Mouse (Mus musculus) limb, embryonic 13.5 days (tissue): ENCODE data around the gene Nfib. TPM values are rescaled to one million over a fixed set of nuclear protein-coding genes. Genes with fewer than 3 reads are reported as not detected.
A peak's percentile ranks its signal among the peaks of the same experiment; 100 is the strongest.

ENCODE experiments used
- ATAC-seq: fragments of 200-750 bp; cut with Nextera tagmentation; 2 replicates; pipeline ENCODE4 v1.8.0; 2017; ENCODE audit warnings: low read depth, moderate number of reproducible peaks, moderate TSS enrichment; ENCODE audit not compliant: low FRiP score
- H3K27ac ChIP-seq: fragments of 300-500 bp; sonication (generic); 2 replicates; pipeline ENCODE4 v1.5.1; 2015; ENCODE audit warnings: inconsistent platforms, mild to moderate bottlenecking, moderate library complexity
- H3K27me3 ChIP-seq: fragments of 300-500 bp; sonication (generic); 2 replicates; pipeline ENCODE4 v1.6.1; 2015; ENCODE audit warnings: mild to moderate bottlenecking, inconsistent platforms
- H3K36me3 ChIP-seq: fragments of 300-500 bp; sonication (generic); 2 replicates; pipeline ENCODE4 v1.6.1; 2015; ENCODE audit warnings: inconsistent platforms, mild to moderate bottlenecking, moderate library complexity
- H3K4me1 ChIP-seq: fragments of 300-500 bp; sonication (generic); 2 replicates; pipeline ENCODE4 v1.6.1; 2015; ENCODE audit warnings: inconsistent platforms
- H3K4me2 ChIP-seq: fragments of 300-500 bp; sonication (generic); replicated peaks from 2 replicates; pipeline ENCODE4 v1.6.1; 2015; ENCODE audit warnings: inconsistent platforms, mild to moderate bottlenecking, moderate library complexity
- H3K4me3 ChIP-seq: fragments of 300-500 bp; sonication (generic); 2 replicates; pipeline ENCODE4 v1.5.1; 2015; ENCODE audit warnings: moderate library complexity, mild to moderate bottlenecking, inconsistent platforms
- H3K9ac ChIP-seq: fragments of 300-500 bp; sonication (generic); 2 replicates; pipeline ENCODE4 v1.6.1; 2015; ENCODE audit warnings: mild to moderate bottlenecking, inconsistent platforms
- H3K9me3 ChIP-seq: fragments of 300-500 bp; sonication (generic); 2 replicates; pipeline ENCODE4 v1.6.1; 2016; ENCODE audit warnings: inconsistent platforms
- WGBS: fragments of 180-500 bp; shearing (Covaris S2); methylation state at CpG from one replicate; pipeline ENCODE4 v1.1.7; 2015; 5-methylcytosine and 5-hydroxymethylcytosine counted together
- polyA plus RNA-seq: library from polyadenylated mRNA; unstranded; fragments of >200 nt; fragmentation: Nextera tagmentation; extraction: Ambion mirVana; gene quantifications from 2 replicates; pipeline ENCODE4 v1.2.1, GENCODE M21; 2015

Gene Nfib
- polyA plus RNA-seq, 1 experiment from 2014 or later = 121 TPM

GRCm38 (mm10) chr4:82506081-82506730, 199.3 kb downstream of the Nfib start:
- WGBS = 0% methylated on average over 39 of the region's 81 CpGs
- H3K4me3 ChIP-seq = peak overlapping the region; percentile 100
- peak overlapping the region; percentile 100 for H3K27ac ChIP-seq
- no peaks in the 10 kb centered on the region for H3K36me3 ChIP-seq
- H3K27me3 ChIP-seq = no peaks in the 10 kb centered on the region
- peak overlapping the region; percentile 87 for H3K4me2 ChIP-seq
- H3K9me3 ChIP-seq = no peaks in the 10 kb centered on the region
- peak overlapping the region; percentile 100 for H3K9ac ChIP-seq
- peak; percentile 74 for ATAC-seq
- H3K4me1 ChIP-seq = peaks cover 40% of the 10 kb centered on the region

- H3K4me3 ChIP-seq = peak overlapping the region; percentile 100
- ATAC-seq = peak; percentile 60
- H3K36me3 ChIP-seq = no peaks in the 10 kb centered on the region
- peak overlapping the region; percentile 100 for H3K27ac ChIP-seq
- WGBS = 1% methylated on average over 63 of the region's 72 CpGs
- no peaks in the 10 kb centered on the region for H3K9me3 ChIP-seq
- H3K4me2 ChIP-seq = peak overlapping the region; percentile 87
- peaks cover 40% of the 10 kb centered on the region for H3K4me1 ChIP-seq
- H3K9ac ChIP-seq = peak overlapping the region; percentile 100
- no peaks in the 10 kb centered on the region for H3K27me3 ChIP-seq
Observed at GRCm38 (mm10) chr4:82505121-82506031, 200.2 kb downstream of the Nfib start.

- Histone ChIP-seq H3K9ac (peak overlapping the region; percentile 100), H3K4me2 (peak overlapping the region; percentile 87), H3K9me3 (no peaks in the 10 kb centered on the region), H3K4me1 (peaks cover 41% of the 10 kb centered on the region), H3K27ac (peak overlapping the region; percentile 100), H3K36me3 (no peaks in the 10 kb centered on the region), H3K4me3 (peak overlapping the region; percentile 100), H3K27me3 (no peaks in the 10 kb centered on the region)
- under 1% methylated on average over 62 of the region's 62 CpGs for WGBS
- ATAC-seq = no peak
Observed at GRCm38 (mm10) chr4:82504284-82505120, 201.0 kb downstream of the Nfib start.

- ATAC-seq = no peak
- Histone ChIP-seq H3K4me1 (peaks cover 41% of the 10 kb centered on the region), H3K27me3 (no peaks in the 10 kb centered on the region), H3K4me2 (peak overlapping the region; percentile 87), H3K27ac (peak overlapping the region; percentile 100), H3K4me3 (peak overlapping the region; percentile 100), H3K36me3 (0 out of 2 replicates have a peak, but pooled peaks cover 3% of the 10 kb centered on the region), H3K9me3 (no peaks in the 10 kb centered on the region), H3K9ac (peak overlapping the region; percentile 100)
- under 1% methylated on average over 10 of the region's 10 CpGs for WGBS
Observed at GRCm38 (mm10) chr4:82504015-82504283, 201.6 kb downstream of the Nfib start.

GRCm38 (mm10) chr4:82503274-82504014, 202.1 kb downstream of the Nfib start:
- Histone ChIP-seq H3K27me3 (no peaks in the 10 kb centered on the region), H3K27ac (peak overlapping the region; percentile 100)
- WGBS = 19% methylated on average over 8 of the region's 8 CpGs

GRCm38 (mm10) chr4:82502611-82503010, 202.9 kb downstream of the Nfib start:
- Histone ChIP-seq H3K9ac (peak overlapping the region; percentile 100), H3K4me3 (peak overlapping the region; percentile 100), H3K4me2 (peak overlapping the region; percentile 87), H3K9me3 (no peaks in the 10 kb centered on the region), H3K27me3 (no peaks in the 10 kb centered on the region), H3K4me1 (peaks cover 39% of the 10 kb centered on the region), H3K27ac (peak overlapping the region; percentile 24; the same call in 1 of the 2 replicates), H3K36me3 (peaks cover 13% of the 10 kb centered on the region)
- 49% methylated on average over 2 of the region's 2 CpGs for WGBS
- no peak for ATAC-seq

More at GRCm38 (mm10) chr4:82503274-82504014, 202.1 kb downstream of the Nfib start:
- no peak for ATAC-seq
- Histone ChIP-seq H3K9ac (peak overlapping the region; percentile 100), H3K4me3 (peak overlapping the region; percentile 100), H3K9me3 (no peaks in the 10 kb centered on the region), H3K4me1 (peaks cover 39% of the 10 kb centered on the region), H3K4me2 (peak overlapping the region; percentile 87), H3K36me3 (peaks cover 5% of the 10 kb centered on the region)

- no peaks in the 10 kb centered on the region for H3K27me3 ChIP-seq
- peak overlapping the region; percentile 67 for H3K4me2 ChIP-seq
- H3K4me3 ChIP-seq = peak overlapping the region; percentile 100
- WGBS = 37% methylated on average over 5 of the region's 5 CpGs
- peaks cover 42% of the 10 kb centered on the region for H3K4me1 ChIP-seq
- H3K36me3 ChIP-seq = peaks cover 18% of the 10 kb centered on the region
- H3K9ac ChIP-seq = peak overlapping the region; percentile 74
- ATAC-seq = no peak
- H3K9me3 ChIP-seq = no peaks in the 10 kb centered on the region
- H3K27ac ChIP-seq = no peak overlapping the region
Observed at GRCm38 (mm10) chr4:82502012-82502411, 203.5 kb downstream of the Nfib start.

- Histone ChIP-seq H3K9me3 (no peaks in the 10 kb centered on the region), H3K4me2 (peak overlapping the region; percentile 67), H3K4me1 (peaks cover 53% of the 10 kb centered on the region), H3K36me3 (peaks cover 30% of the 10 kb centered on the region), H3K4me3 (peak overlapping the region; percentile 100), H3K27ac (no peak overlapping the region), H3K9ac (peak overlapping the region; percentile 62), H3K27me3 (no peaks in the 10 kb centered on the region)
- ATAC-seq = no peak
- 39% methylated on average over 5 of the region's 5 CpGs for WGBS
Observed at GRCm38 (mm10) chr4:82500578-82501098, 204.9 kb downstream of the Nfib start.

GRCm38 (mm10) chr4:82499725-82500577, 205.6 kb downstream of the Nfib start:
- peak overlapping the region; percentile 67 for H3K4me2 ChIP-seq
- H3K4me3 ChIP-seq = peak overlapping the region; percentile 100
- ATAC-seq = no peak
- no peak overlapping the region for H3K27ac ChIP-seq
- peaks cover 34% of the 10 kb centered on the region for H3K36me3 ChIP-seq
- H3K27me3 ChIP-seq = no peaks in the 10 kb centered on the region
- no peaks in the 10 kb centered on the region for H3K9me3 ChIP-seq
- WGBS = 61% methylated on average over 9 of the region's 9 CpGs
- peaks cover 57% of the 10 kb centered on the region for H3K4me1 ChIP-seq
- H3K9ac ChIP-seq = peak overlapping the region; percentile 62

GRCm38 (mm10) chr4:82499238-82499637, 206.3 kb downstream of the Nfib start:
- 71% methylated on average over 5 of the region's 5 CpGs for WGBS
- peaks cover 34% of the 10 kb centered on the region for H3K36me3 ChIP-seq
- ATAC-seq = no peak
- no peak overlapping the region for H3K27ac ChIP-seq
- no peaks in the 10 kb centered on the region for H3K27me3 ChIP-seq
- no peak overlapping the region for H3K9ac ChIP-seq
- peak overlapping the region; percentile 67 for H3K4me2 ChIP-seq
- H3K9me3 ChIP-seq = no peaks in the 10 kb centered on the region
- H3K4me1 ChIP-seq = peaks cover 63% of the 10 kb centered on the region
- H3K4me3 ChIP-seq = peak overlapping the region; percentile 100
